Mouse (Mus musculus) myocyte (in vitro differentiated cells): Measurements from ENCODE around the gene Pcp4l1. TPM values are rescaled to one million over a fixed set of nuclear protein-coding genes. Genes with fewer than 3 reads are reported as not detected.

Source experiments
- H3K27me3 ChIP-seq: one replicate; pipeline ENCODE4 v1.6.1; 2011; ENCODE audit not compliant: control insufficient read depth, insufficient read depth, insufficient read length
- H3K36me3 ChIP-seq: one replicate; pipeline ENCODE4 v1.6.1; 2011; ENCODE audit not compliant: control insufficient read depth, insufficient read depth
- H3K4me2 ChIP-seq: one replicate; pipeline ENCODE4 v1.6.1; 2011; ENCODE audit warnings: low read depth, control low read depth
- H3K4me3 ChIP-seq: one replicate; pipeline ENCODE4 v1.5.1; 2011; ENCODE audit warnings: mild to moderate bottlenecking, control low read depth, moderate library complexity
- H3K79me2 ChIP-seq: one replicate; pipeline ENCODE4 v1.6.1; 2011; ENCODE audit not compliant: control insufficient read depth, insufficient read depth
- H3ac ChIP-seq: one replicate; pipeline ENCODE4 v1.6.1; 2011; ENCODE audit not compliant: control insufficient read depth, insufficient read length
- CEBPB ChIP-seq: IDR thresholded peaks from 2 replicates; pipeline ENCODE4 v1.6.1; 2011; ENCODE audit warnings: mild to moderate bottlenecking, moderate library complexity; ENCODE audit not compliant: poor library complexity, insufficient read depth, severe bottlenecking
- E2F4 ChIP-seq: IDR thresholded peaks from one replicate; pipeline ENCODE4 v1.6.1; 2011; ENCODE audit warnings: mild to moderate bottlenecking, control low read depth, moderate library complexity; ENCODE audit not compliant: insufficient read depth
- MAX ChIP-seq: IDR thresholded peaks from one replicate; pipeline ENCODE4 v1.6.1; 2011; ENCODE audit warnings: low read depth, mild to moderate bottlenecking, control low read depth
- MYOD1 ChIP-seq, 3 experiments: IDR thresholded peaks; one replicate each; pipeline ENCODE4 v1.6.1; 2011; ENCODE audit warnings: control low read depth in 2 of 3, low read depth in 2 of 3, mild to moderate bottlenecking in 2 of 3, moderate library complexity in 1 of 3; ENCODE audit not compliant: insufficient read length in 2 of 3, control insufficient read depth in 1 of 3
- MYOG ChIP-seq, 3 experiments: IDR thresholded peaks; one replicate each; pipeline ENCODE4 v1.6.1; 2011; ENCODE audit warnings: control low read depth in 2 of 3, low read depth in 2 of 3, mild to moderate bottlenecking in 2 of 3; ENCODE audit not compliant: insufficient read length in 2 of 3, control insufficient read depth in 1 of 3, insufficient read depth in 1 of 3
- POLR2A ChIP-seq: IDR thresholded peaks from one replicate; pipeline ENCODE4 v1.6.1; 2011; ENCODE audit warnings: low read depth, mild to moderate bottlenecking, control low read depth, moderate library complexity; ENCODE audit not compliant: insufficient read length
- POLR2AphosphoS2 ChIP-seq: IDR thresholded peaks from one replicate; pipeline ENCODE4 v1.6.1; 2011; ENCODE audit warnings: low read depth, control low read depth; ENCODE audit not compliant: insufficient read length
- REST ChIP-seq: IDR thresholded peaks from one replicate; pipeline ENCODE4 v1.6.1; 2011; ENCODE audit warnings: mild to moderate bottlenecking, control low read depth, moderate library complexity; ENCODE audit not compliant: insufficient read depth, insufficient read length
- SRF ChIP-seq: IDR thresholded peaks from one replicate; pipeline ENCODE4 v1.6.1; 2011; ENCODE audit warnings: low read depth; ENCODE audit not compliant: control insufficient read depth, insufficient read length
- TCF12 ChIP-seq: IDR thresholded peaks from one replicate; pipeline ENCODE4 v1.6.1; 2011; ENCODE audit warnings: mild to moderate bottlenecking, control low read depth; ENCODE audit not compliant: poor library complexity, insufficient read depth, severe bottlenecking
- TCF3 ChIP-seq: IDR thresholded peaks from one replicate; pipeline ENCODE4 v1.6.1; 2011; ENCODE audit warnings: low read depth, control low read depth; ENCODE audit not compliant: insufficient read length
- USF1 ChIP-seq: IDR thresholded peaks from one replicate; pipeline ENCODE4 v1.6.1; 2011; ENCODE audit warnings: low read depth, mild to moderate bottlenecking, control low read depth, moderate library complexity
- polyA plus RNA-seq: library from polyadenylated mRNA; unstranded; fragments of >200 nt; fragmentation: generic; extraction: Trizol; gene quantifications from one replicate; pipeline ENCODE4 v1.2.1, GENCODE M21; 2012; ENCODE audit warnings: missing spikeins

Pcp4l1 gene
- polyA plus RNA-seq, 1 experiment = 0.05 TPM

DNA sequence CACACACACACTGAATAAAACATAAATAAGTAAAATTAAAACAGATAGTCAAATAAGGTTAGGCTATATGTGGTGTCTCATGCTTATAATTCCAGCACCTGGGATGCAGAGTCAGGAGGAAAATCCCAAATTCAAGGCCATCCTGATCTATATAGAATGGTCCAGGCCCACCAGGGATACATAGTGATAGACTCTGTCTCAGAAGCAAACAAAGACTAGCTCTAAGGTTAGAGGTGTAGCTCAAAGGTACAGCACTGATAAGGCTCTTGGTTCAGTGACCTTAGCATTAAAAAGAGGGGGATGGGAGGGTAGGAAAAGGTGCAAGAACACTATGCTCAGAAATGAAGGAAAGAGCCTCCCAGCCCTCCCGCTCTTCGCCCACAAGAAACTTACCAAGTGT, 60.5 kb downstream of the Pcp4l1 start:
- H3K36me3 ChIP-seq = peaks cover 39% of the 10 kb centered on the region
- H3ac ChIP-seq = no peak overlapping the region
- no peak overlapping the region for H3K4me3 ChIP-seq
- no peak overlapping the region for H3K4me2 ChIP-seq
- H3K27me3 ChIP-seq = no peaks in the 10 kb centered on the region
- H3K79me2 ChIP-seq = no peaks in the 10 kb centered on the region
- TF ChIP-seq TCF3 = no peak
- TF ChIP-seq MYOG (IDR thresholded peaks at IDR 0.05; ENCODE audit: control insufficient read depth in 1 of 3, insufficient read depth in 1 of 3, insufficient read length in 2 of 3, low read depth in 2 of 3) = no peak
- TF ChIP-seq E2F4 = no peak
- TF ChIP-seq MAX = no peak
- TF ChIP-seq SRF = no peak
- TF ChIP-seq TCF12 = no peak
- TF ChIP-seq USF1 = no peak
- no peak for TF ChIP-seq POLR2AphosphoS2
- TF ChIP-seq POLR2A = no peak
- TF ChIP-seq MYOD1 (IDR thresholded peaks at IDR 0.05; ENCODE audit: control insufficient read depth in 1 of 3, insufficient read length in 2 of 3, low read depth in 2 of 3) = no peak
- TF ChIP-seq CEBPB = no peak
- no peak for TF ChIP-seq REST

- TF ChIP-seq TCF12 = no peak
- TF ChIP-seq E2F4 = no peak
- TF ChIP-seq SRF = no peak
- TF ChIP-seq CEBPB = no peak
- no peak for TF ChIP-seq POLR2AphosphoS2
- no peak for TF ChIP-seq USF1
- no peak for TF ChIP-seq TCF3
- no peak for TF ChIP-seq MYOD1 (IDR thresholded peaks at IDR 0.05; ENCODE audit: control insufficient read depth in 1 of 3, insufficient read length in 2 of 3, low read depth in 2 of 3)
- no peaks in the 10 kb centered on the region for H3K27me3 ChIP-seq
- H3K36me3 ChIP-seq = peaks cover 26% of the 10 kb centered on the region
- no peak overlapping the region for H3ac ChIP-seq
- no peaks in the 10 kb centered on the region for H3K79me2 ChIP-seq
- no peak overlapping the region for H3K4me2 ChIP-seq
- no peak overlapping the region for H3K4me3 ChIP-seq
These were observed 65.1 kb downstream of the Pcp4l1 start for GRCm38 (mm10) chr1:171130971-171131370.

- H3ac ChIP-seq = no peak overlapping the region
- H3K79me2 ChIP-seq = no peaks in the 10 kb centered on the region
- no peaks in the 10 kb centered on the region for H3K27me3 ChIP-seq
- no peak overlapping the region for H3K4me2 ChIP-seq
- H3K4me3 ChIP-seq = no peak overlapping the region
- TF ChIP-seq TCF3 (no peak), USF1 (no peak), CEBPB (no peak), MYOG (IDR thresholded peaks at IDR 0.05; ENCODE audit: control insufficient read depth in 1 of 3, insufficient read depth in 1 of 3, insufficient read length in 2 of 3, low read depth in 2 of 3) (no peak), TCF12 (no peak), E2F4 (no peak), MYOD1 (IDR thresholded peaks at IDR 0.05; ENCODE audit: control insufficient read depth in 1 of 3, insufficient read length in 2 of 3, low read depth in 2 of 3) (no peak), REST (no peak)
- peaks cover 19% of the 10 kb centered on the region for H3K36me3 ChIP-seq
These were observed 66.8 kb downstream of the Pcp4l1 start for GRCm38 (mm10) chr1:171129251-171129650.

- TF ChIP-seq TCF12 (no peak), USF1 (no peak), REST (no peak), SRF (no peak), MAX (no peak), CEBPB (no peak)
- Histone ChIP-seq H3K79me2 (no peaks in the 10 kb centered on the region), H3K4me2 (no peak overlapping the region), H3K27me3 (no peaks in the 10 kb centered on the region), H3K4me3 (no peak overlapping the region), H3ac (no peak overlapping the region), H3K36me3 (no peaks in the 10 kb centered on the region)
These were observed 71.7 kb downstream of the Pcp4l1 start for GRCm38 (mm10) chr1:171124398-171124797.

Other genes starting within 250 kb of the Pcp4l1 start
- 0.11 TPM for gene Fcgr2b, start 219.7 kb downstream of the Pcp4l1 start, polyA plus RNA-seq
- 2.1 TPM for gene Fcgr4, start 177.3 kb downstream of the Pcp4l1 start, polyA plus RNA-seq
- gene Fcgr3, start 131.3 kb downstream of the Pcp4l1 start, polyA plus RNA-seq = 0.05 TPM
- gene Cfap126, start 82.3 kb downstream of the Pcp4l1 start, polyA plus RNA-seq = 2.2 TPM
- 169 TPM for gene Sdhc, start 45.7 kb downstream of the Pcp4l1 start, polyA plus RNA-seq
- 0.11 TPM for gene Mpz, start 45.6 kb downstream of the Pcp4l1 start, polyA plus RNA-seq
- 0.06 TPM for gene Nr1i3, start 17.7 kb upstream of the Pcp4l1 start, polyA plus RNA-seq
- 49.4 TPM for gene Tomm40l, start 26.2 kb upstream of the Pcp4l1 start, polyA plus RNA-seq
- gene Apoa2, start 28.8 kb upstream of the Pcp4l1 start, polyA plus RNA-seq = not detected
- not detected for gene Fcer1g, start 38.1 kb upstream of the Pcp4l1 start, polyA plus RNA-seq
- gene Adamts4, start 54.2 kb upstream of the Pcp4l1 start, polyA plus RNA-seq = 15.0 TPM
- gene Ndufs2, start 55.1 kb upstream of the Pcp4l1 start, polyA plus RNA-seq = 409 TPM
- gene B4galt3, start 74.1 kb upstream of the Pcp4l1 start, polyA plus RNA-seq = 19.3 TPM
- gene Ppox, start 84.9 kb upstream of the Pcp4l1 start, polyA plus RNA-seq = 11.7 TPM
- 21.0 TPM for gene Usp21, start 91.7 kb upstream of the Pcp4l1 start, polyA plus RNA-seq
- 116 TPM for gene Ufc1, start 98.8 kb upstream of the Pcp4l1 start, polyA plus RNA-seq
- gene Dedd, start 132.9 kb upstream of the Pcp4l1 start, polyA plus RNA-seq = 59.9 TPM
- 31.8 TPM for gene Nit1, start 149.4 kb upstream of the Pcp4l1 start, polyA plus RNA-seq
- 111 TPM for gene Pfdn2, start 149.4 kb upstream of the Pcp4l1 start, polyA plus RNA-seq
- gene Klhdc9, start 164.5 kb upstream of the Pcp4l1 start, polyA plus RNA-seq = not detected
- 0.08 TPM for gene Nectin4, start 173.8 kb upstream of the Pcp4l1 start, polyA plus RNA-seq
- gene Arhgap30, start 192.7 kb upstream of the Pcp4l1 start, polyA plus RNA-seq = 0.02 TPM
- gene Usf1, start 215.0 kb upstream of the Pcp4l1 start, polyA plus RNA-seq = 106 TPM
- 0.41 TPM for gene Tstd1, start 222.6 kb upstream of the Pcp4l1 start, polyA plus RNA-seq
- gene F11r, start 241.3 kb upstream of the Pcp4l1 start, polyA plus RNA-seq = 24.2 TPM